Mouse (Mus musculus) inflammation-experienced regulatory T-cells, adult 6 months (primary cell): ENCODE measurements around the gene Tmem238. TPM values are rescaled to one million over a fixed set of nuclear protein-coding genes. Genes with fewer than 3 reads are reported as not detected.
A peak's percentile ranks its signal among the peaks of the same experiment; 100 is the strongest.

ENCODE experiments used
- ATAC-seq: one replicate; pipeline ENCODE4 v1.8.0; 2017
- polyA plus RNA-seq, 3 experiments: library from polyadenylated mRNA; unstranded; fragments of 100-300 nt; shearing (Covaris generic); gene quantifications; one replicate each; pipeline ENCODE4 v1.2.1; 2017

Tmem238 gene
- polyA plus RNA-seq, 3 experiments from 2014 or later, result 0.90 TPM; not detected in 2

- ATAC-seq, result peak; percentile 94
These were observed 3.1 kb upstream of the Tmem238 start, which contains the start of gene Rpl28 for GRCm38 (mm10) chr7:4792278-4793212. TSS of gene Rpl28 (plus strand) at chr7:4792874.

GRCm38 (mm10) chr7:4788499-4789435 lies 689 bp downstream of the Tmem238 start:
- no peak for ATAC-seq

- no peak for ATAC-seq
These were observed 5.7 kb downstream of the Tmem238 start for GRCm38 (mm10) chr7:4783667-4784268.

- ATAC-seq, result no peak
These were observed 6.7 kb downstream of the Tmem238 start, which contains the start of the genes Il11 and Tmem190 for GRCm38 (mm10) chr7:4782759-4783158. TSS of gene Il11 (minus strand) at chr7:4782859. TSS of gene Tmem190 (plus strand) at chr7:4782937.

- ATAC-seq, result no peak
These were observed 7.3 kb downstream of the Tmem238 start for GRCm38 (mm10) chr7:4782130-4782529.

- no peak for ATAC-seq
These were observed 9.5 kb downstream of the Tmem238 start for GRCm38 (mm10) chr7:4779921-4780320.

GRCm38 (mm10) chr7:4777851-4778637 lies 11.4 kb downstream of the Tmem238 start:
- no peak for ATAC-seq

- ATAC-seq, result peak; percentile 60
These were observed 12.3 kb downstream of the Tmem238 start for GRCm38 (mm10) chr7:4776861-4777830.

GRCm38 (mm10) chr7:4776131-4776530 lies 13.3 kb downstream of the Tmem238 start:
- no peak for ATAC-seq

- no peak for ATAC-seq
These were observed 18.3 kb downstream of the Tmem238 start, which contains the start of gene Fam71e2 for GRCm38 (mm10) chr7:4771202-4771601. TSS of gene Fam71e2 (minus strand) at chr7:4771302.

- no peak for ATAC-seq
These were observed 24.3 kb downstream of the Tmem238 start for GRCm38 (mm10) chr7:4764946-4765710.

GRCm38 (mm10) chr7:4759670-4760069 lies 29.8 kb downstream of the Tmem238 start:
- ATAC-seq, result no peak

- ATAC-seq, result peak; percentile 52
These were observed 36.5 kb downstream of the Tmem238 start, which contains the start of gene Cox6b2 for GRCm38 (mm10) chr7:4752821-4753570. TSS of gene Cox6b2 (minus strand) at chr7:4753094.

- no peak for ATAC-seq
These were observed 37.3 kb downstream of the Tmem238 start for GRCm38 (mm10) chr7:4751971-4752820.

- ATAC-seq, result no peak
These were observed 40.3 kb downstream of the Tmem238 start for GRCm38 (mm10) chr7:4749169-4749568.

- no peak for ATAC-seq
These were observed 41.1 kb downstream of the Tmem238 start for GRCm38 (mm10) chr7:4748321-4748720.

- no peak for ATAC-seq
These were observed 42.1 kb downstream of the Tmem238 start for GRCm38 (mm10) chr7:4747156-4747899.
